Mouse (Mus musculus): ENCODE data around the gene Tubg2. TPM values are rescaled to one million over a fixed set of nuclear protein-coding genes. Genes with fewer than 3 reads are reported as not detected.

Tubg2 gene
- total RNA-seq, 2 experiments from 2014 or later, result 44.9 to 47.8 TPM

DNA sequence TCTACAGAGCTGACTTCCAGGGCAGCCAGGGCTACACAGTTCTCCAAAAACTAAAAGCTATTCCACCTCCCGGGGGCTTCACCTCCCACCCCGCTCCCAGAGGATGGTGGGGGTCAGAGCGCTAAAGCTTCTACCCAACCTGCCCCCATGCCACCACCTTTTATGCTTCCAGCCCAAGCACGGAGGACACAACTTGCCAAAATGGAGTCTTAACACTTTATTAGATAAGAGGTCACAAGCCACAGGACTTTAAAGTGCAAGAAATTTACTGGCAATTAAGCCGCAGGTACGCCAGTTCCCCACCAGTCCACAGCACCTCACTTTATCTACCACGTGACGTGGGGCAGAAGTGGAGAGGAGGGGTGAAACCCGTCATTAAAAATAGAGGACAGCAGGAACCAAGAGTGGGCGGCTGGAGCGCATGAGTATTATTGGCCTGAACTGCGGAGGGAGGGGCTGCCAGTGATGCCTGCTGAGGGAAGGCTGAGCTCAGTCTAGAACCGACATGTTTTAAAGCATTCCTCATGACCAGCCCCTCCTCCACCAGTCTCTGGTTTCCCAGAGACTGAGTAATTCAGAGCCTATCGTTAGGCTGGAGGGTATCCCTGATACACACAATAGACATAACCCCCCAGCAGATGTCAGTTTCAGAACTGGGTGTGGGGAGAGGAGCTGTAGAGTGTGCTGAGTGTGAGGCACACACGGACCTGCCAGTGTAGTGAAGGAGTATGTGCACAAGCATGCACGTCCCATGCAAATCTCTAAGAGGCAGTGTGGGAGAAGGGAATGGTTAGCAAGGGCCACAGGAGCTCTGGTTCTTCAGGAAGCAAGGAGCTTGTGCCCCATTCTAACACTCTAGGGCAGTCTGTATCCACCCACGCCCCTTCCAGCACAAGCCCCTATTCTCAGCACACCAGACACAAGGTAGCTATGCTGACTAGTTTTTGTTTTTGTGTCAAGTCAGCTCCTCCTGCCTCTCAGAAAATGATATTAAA is 35.5 kb downstream of the Tubg2 start:
- no peak for DNase-seq (ENCODE audit: extremely low spot score in 1 of 2, low spot score in 1 of 2)

DNA sequence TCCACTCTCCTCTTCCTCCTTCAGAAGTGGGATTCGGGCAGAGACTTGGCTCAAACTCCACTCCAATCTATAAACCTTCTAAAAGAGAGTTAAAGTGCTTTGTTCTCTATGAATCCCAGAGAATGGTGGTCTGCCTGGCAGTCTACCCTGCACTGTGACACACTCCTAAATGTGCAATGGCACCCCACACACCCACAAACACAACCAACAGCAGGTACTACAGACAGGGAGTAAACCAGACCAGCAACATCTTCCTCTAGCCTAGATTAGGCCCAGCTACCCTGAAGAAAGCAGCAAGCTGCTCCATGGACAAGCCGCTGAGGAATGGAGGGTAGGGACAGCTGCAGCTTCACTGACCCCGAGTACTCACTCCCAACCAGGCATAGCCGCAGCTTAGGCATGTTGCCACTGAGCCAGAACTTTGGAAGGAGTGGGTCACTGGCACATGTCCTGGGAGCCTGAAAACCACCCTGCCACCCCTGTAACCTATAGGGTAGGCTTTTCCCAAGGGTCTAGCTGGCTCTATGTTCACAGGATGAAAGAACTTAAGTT is 36.3 kb downstream of the Tubg2 start:
- no peak for DNase-seq (ENCODE audit: extremely low spot score in 1 of 2, low spot score in 1 of 2)

DNA sequence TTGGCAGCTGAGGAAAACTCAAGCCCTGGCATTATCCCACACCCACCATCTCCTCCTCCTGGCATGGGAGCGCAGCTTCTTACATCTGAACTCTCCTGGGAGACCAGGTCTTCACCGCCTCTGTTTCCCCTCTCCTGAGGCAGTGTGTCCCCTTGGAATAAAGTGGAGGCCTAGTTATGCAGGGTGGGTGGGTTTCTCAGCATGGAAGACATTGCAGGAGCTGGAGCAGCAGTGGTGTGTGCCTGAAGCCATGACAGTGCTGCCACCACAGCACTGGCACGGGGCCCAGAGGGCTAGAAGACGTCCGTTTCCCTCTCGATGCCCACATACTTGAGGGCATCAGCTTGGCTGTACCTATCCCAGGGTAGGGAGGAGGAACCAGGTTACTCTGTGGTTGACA is 36.9 kb downstream of the Tubg2 start:
- no peak for DNase-seq (ENCODE audit: extremely low spot score in 1 of 2, low spot score in 1 of 2)

DNA sequence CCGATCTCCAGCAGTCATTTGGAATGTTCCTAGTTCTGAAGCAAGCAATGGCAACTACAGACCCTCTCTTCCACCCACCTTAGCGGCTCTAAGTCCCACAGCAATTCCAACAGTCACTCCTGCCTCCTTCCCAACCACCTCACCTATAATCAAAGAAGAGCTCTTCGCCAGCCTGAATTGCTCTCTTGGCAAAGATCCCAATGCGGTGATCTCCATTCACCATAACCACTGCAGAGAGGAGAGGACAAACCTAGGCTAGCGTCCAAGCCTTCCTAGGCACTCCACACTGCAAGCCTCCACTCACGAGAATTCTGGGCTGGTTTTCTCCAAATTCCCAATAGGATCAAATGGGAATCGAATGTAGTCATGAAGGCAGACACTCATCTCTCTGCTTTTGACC is 37.4 kb downstream of the Tubg2 start:
- DNase-seq (ENCODE audit: extremely low spot score in 1 of 2, low spot score in 1 of 2), result no peak

DNA sequence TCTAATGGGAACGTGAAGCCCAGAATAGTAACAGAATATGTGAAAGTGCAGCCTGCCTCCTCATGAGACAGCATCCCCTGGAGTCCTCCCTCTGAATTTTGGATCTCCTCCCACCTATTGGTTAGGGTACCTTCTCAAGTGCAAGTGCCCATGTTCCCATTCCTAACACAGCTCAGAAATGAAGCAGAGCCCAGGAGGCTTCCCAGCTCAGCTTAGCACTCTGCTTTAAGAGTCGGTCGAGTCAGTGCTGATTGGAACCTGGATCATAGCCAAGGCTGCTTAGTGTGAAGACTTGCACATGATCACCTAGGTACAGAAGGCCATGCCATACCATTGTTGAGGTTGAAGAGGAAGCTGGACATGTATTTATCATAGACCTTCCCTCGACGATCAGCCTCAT is 38.4 kb downstream of the Tubg2 start:
- no peak for DNase-seq (ENCODE audit: extremely low spot score in 1 of 2, low spot score in 1 of 2)

DNA sequence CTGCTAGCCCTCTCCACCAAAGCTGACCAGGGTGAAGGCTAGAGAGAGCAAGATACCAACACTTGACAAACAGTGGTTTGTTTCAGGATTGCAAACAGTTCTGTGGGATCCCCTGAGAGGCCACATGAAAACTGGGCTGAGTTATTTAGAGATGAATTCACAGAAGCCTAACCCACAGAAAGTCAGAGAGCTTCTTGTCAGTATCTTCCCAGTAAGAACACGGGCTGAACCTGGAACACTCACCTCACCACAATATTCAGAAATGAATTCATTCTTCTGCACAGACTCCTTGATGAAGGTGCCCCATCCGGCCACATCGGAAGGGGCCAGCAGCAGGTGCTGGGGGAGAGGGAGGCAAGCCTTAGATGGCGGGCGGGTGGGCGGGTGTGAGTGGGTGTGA is 38.9 kb downstream of the Tubg2 start:
- no peak for DNase-seq (ENCODE audit: extremely low spot score in 1 of 2, low spot score in 1 of 2)

DNA sequence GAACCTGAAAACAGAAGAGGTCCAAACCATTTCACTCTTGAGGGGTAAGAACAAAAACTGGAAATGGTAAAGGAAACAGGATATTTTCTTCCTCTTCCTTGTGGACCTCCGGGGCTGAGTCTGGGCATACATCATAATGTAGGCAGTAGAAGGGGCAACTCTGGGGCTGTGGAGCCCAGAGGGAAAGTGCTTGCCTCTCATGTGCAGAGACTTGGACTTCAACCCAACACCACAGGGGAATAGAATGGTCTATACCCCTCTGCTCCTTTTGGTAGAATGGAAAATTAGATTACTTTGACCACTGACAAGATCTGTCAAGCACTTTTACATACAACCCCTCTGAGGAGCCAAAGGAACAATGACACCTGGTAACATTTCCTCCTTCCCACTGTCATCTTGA is 39.4 kb downstream of the Tubg2 start:
- DNase-seq (ENCODE audit: extremely low spot score in 1 of 2, low spot score in 1 of 2), result no peak

DNA sequence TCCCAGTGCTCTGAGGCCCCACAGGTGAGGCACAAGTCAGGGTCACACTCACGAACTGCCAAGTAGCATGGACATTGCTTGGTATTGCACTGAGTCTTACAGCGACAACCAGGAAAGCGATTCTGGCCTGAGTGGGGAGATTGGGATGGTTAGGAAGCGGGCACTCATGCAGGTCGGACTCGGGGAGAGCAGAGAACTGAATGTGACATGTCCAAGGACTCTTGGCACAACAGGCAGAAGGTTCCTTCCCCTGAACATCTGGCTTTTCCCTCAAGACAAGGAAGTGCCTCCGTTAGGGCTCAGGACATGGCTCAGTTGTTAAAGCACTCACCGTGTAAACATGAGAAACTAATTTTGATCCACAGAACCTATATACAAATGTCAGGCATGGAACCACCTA is 39.9 kb downstream of the Tubg2 start:
- no peak for DNase-seq (ENCODE audit: extremely low spot score in 1 of 2, low spot score in 1 of 2)

DNA sequence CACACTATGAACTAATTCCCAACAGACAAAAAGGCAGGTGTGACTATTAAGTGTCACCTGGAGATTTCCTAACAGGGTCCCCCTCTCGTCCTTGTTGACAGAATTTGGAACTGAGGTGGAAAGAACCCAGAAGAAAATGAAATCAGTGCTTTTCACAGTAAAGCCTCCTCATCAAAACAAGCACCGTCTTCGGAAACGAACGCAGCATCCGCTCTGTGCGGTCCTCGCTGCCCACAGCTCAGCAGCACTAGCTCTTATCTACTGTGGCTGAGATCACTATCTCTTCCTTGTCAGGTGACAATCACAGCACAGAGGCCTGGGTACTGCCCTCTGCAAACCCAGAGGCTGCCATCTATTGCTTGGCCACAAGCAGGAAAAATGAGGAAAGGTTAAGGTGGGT is 40.5 kb downstream of the Tubg2 start:
- DNase-seq (ENCODE audit: extremely low spot score in 1 of 2, low spot score in 1 of 2), result no peak

DNA sequence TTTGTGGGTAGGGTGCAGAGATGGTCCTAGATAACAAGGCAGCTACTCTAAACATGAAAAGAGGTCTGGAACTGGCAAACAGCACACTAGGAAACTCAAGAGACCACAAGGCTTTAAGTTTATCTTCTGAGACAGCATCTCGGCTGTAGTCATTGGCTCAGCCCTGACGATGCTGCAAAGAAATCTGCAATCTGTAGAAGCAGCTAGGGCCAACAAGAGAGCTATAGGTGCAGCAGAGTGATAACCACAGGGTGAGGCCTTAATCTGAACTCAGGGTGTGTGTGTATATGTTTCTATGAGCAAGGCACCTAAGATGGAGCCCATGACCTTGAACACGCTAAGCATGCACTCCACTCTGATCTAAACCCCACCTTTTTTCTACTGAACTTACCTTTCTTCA is 43.8 kb downstream of the Tubg2 start:
- no peak for DNase-seq (ENCODE audit: extremely low spot score in 1 of 2, low spot score in 1 of 2)

DNA sequence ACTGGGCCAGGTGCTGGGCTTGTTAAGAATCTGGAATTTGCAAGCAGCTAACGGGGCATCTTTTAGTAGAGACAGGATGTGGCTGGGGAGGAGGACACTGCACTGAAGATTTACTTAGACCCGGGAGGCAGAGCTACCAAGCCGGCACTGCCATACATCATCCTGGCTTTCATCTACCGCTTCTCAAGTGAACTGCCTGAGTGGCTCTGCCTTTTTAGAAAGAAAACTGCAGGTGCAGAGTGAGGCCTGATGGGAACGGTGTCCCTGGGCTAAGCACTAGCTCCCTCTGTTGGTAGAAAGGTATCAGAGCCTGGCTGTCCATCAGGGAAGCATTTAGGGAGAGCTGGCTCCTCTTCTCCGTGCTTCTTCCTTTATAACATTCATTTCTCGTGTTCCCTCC is 45.3 kb downstream of the Tubg2 start:
- DNase-seq (ENCODE audit: extremely low spot score in 1 of 2, low spot score in 1 of 2), result no peak

Small RNA genes within 50 kb of the gene (microRNA-seq; reads per million reads assigned to microRNA genes)
- 0 reads per million in 2 experiments for gene Gm27626

Other genes with a start within 250 kb of the Tubg2 start
- gene Stat3, start 216.4 kb upstream of the Tubg2 start, total RNA-seq (2021), result 10 to 100 TPM; 32.9 to 34.4 TPM
- 10 to 100 TPM; 14.2 to 15.8 TPM for gene Cavin1, start 185.0 kb upstream of the Tubg2 start, total RNA-seq (2021)
- 100 to 1,000 TPM; 446 to 454 TPM for gene Atp6v0a1, start 146.5 kb upstream of the Tubg2 start, total RNA-seq (2021)
- 10 to 100 TPM in 1 of 2 experiments, 1 to 10 TPM in 1; 9.2 to 10.8 TPM for gene Naglu, start 85.9 kb upstream of the Tubg2 start, total RNA-seq (2021)
- under 1 TPM; 0.63 to 0.94 TPM for gene Hsd17b1, start 77.5 kb upstream of the Tubg2 start, total RNA-seq (2021)
- 10 to 100 TPM; 25.1 to 29.9 TPM for gene Coasy, start 73.3 kb upstream of the Tubg2 start, total RNA-seq (2021)
- 10 to 100 TPM; 45.1 to 45.6 TPM for gene Mlx, start 68.6 kb upstream of the Tubg2 start, total RNA-seq (2021)
- 1 to 10 TPM; 3.3 to 4.4 TPM for gene Psmc3ip, start 60.5 kb upstream of the Tubg2 start, total RNA-seq (2021)
- gene Retreg3, start 36.0 kb upstream of the Tubg2 start, total RNA-seq (2021), result 10 to 100 TPM; 57.3 to 62.6 TPM
- 10 to 100 TPM; 44.4 to 52.3 TPM for gene Tubg1, start 36.0 kb upstream of the Tubg2 start, total RNA-seq (2021)
- gene Cntnap1, start 14.6 kb downstream of the Tubg2 start, total RNA-seq (2021), result 100 to 1,000 TPM; 158 to 169 TPM
- 10 to 100 TPM; 13.2 to 14.3 TPM for gene Plekhh3, start 15.4 kb downstream of the Tubg2 start, total RNA-seq (2021)
- gene Ccr10, start 19.5 kb downstream of the Tubg2 start, total RNA-seq (2021), result under 1 TPM; 0.21 to 0.25 TPM
- 10 to 100 TPM; 57.1 to 62.1 TPM for gene Ezh1, start 70.6 kb downstream of the Tubg2 start, total RNA-seq (2021)
- gene Ramp2, start 90.1 kb downstream of the Tubg2 start, total RNA-seq (2021), result 10 to 100 TPM; 50.2 to 72.5 TPM
- gene Vps25, start 97.8 kb downstream of the Tubg2 start, total RNA-seq (2021), result 10 to 100 TPM; 70.0 to 75.2 TPM
- 1 to 10 TPM; 6.2 to 7.7 TPM for gene Wnk4, start 104.7 kb downstream of the Tubg2 start, total RNA-seq (2021)
- under 1 TPM; 0.25 to 0.35 TPM for gene Cntd1, start 123.1 kb downstream of the Tubg2 start, total RNA-seq (2021)
- 100 to 1,000 TPM in 1 of 2 experiments, 10 to 100 TPM in 1; 87.2 to 117 TPM for gene Coa3, start 123.2 kb downstream of the Tubg2 start, total RNA-seq (2021)
- gene Becn1, start 146.4 kb downstream of the Tubg2 start, total RNA-seq (2021), result 100 to 1,000 TPM; 204 to 230 TPM
- gene Psme3, start 160.3 kb downstream of the Tubg2 start, total RNA-seq (2021), result 100 to 1,000 TPM; 119 to 126 TPM
- 1 to 10 TPM; 5.8 to 8.0 TPM for gene Aoc2, start 169.2 kb downstream of the Tubg2 start, total RNA-seq (2021)
- under 1 TPM; 0.86 to 0.99 TPM for gene Aoc3, start 174.7 kb downstream of the Tubg2 start, total RNA-seq (2021)
- gene G6pc, start 211.7 kb downstream of the Tubg2 start, total RNA-seq (2021), result not detected

All from layer of hippocampus, postnatal 25 days (tissue).